ENCODE assay signal across 21 mouse cellular contexts in the genomic region with DNA sequence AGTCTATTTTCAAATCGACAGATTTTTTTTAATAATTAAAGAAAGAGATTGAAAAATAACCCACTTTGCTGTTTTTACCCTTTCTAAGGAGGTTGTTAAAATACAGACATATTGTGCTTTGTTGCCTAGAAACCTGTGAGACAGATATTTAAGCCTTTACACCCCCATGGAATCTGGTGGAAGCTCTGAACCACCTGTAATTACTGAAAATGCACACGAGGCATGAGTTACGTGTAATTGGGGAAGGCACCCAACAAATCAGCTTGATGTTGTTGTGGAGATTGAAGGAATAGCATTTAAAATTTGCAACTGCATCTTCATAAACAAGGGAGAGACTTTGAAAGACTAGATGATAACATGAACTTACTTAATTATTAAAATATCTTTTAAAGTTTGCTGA.
"Had no signal": no experiment of that assay in that cellular context is flagged by ENCODE, and none has a peak within 500 bp of the region (broad histone marks: within the 10 kb centered on the region; RNA-seq: fewer than 3 reads in every experiment).

No protein-coding gene starts in this region.

- H3K4me2 ChIP-seq: liver, embryonic 12.5 days; liver, embryonic 15.5 days; lung, embryonic 15.5 days; midbrain, embryonic 11.5 days; midbrain, embryonic 15.5 days; neural tube, embryonic 12.5 days; neural tube, embryonic 15.5 days had no signal

- ATAC-seq: liver, embryonic 12.5 days; midbrain, embryonic 15.5 days had no signal

- H3K27me3 ChIP-seq: liver, embryonic 12.5 days; liver, embryonic 15.5 days; lung, embryonic 15.5 days; midbrain, embryonic 15.5 days; neural tube, embryonic 12.5 days; neural tube, embryonic 15.5 days had no signal

- DNase-seq: kidney, adult 9 months; kidney, postnatal 14 days; kidney, postnatal 4 days; lung, adult 18-20 months; lung, postnatal 10 days; lung, postnatal 4 days; right cerebral cortex, adult 18-20 months; right cerebral cortex, postnatal 14 days; right cerebral cortex, postnatal 4 days; thymus, adult 2 months; thymus, postnatal 14 days; thymus, postnatal 4 days had no signal

- H3K9ac ChIP-seq: liver, embryonic 12.5 days; liver, embryonic 15.5 days; lung, embryonic 15.5 days; midbrain, embryonic 15.5 days; neural tube, embryonic 12.5 days; neural tube, embryonic 15.5 days had no signal

- H3K4me1 ChIP-seq: liver, embryonic 12.5 days; liver, embryonic 15.5 days; lung, embryonic 15.5 days; midbrain, embryonic 15.5 days; neural tube, embryonic 12.5 days; neural tube, embryonic 15.5 days had no signal

- H3K27ac ChIP-seq: liver, embryonic 12.5 days; liver, embryonic 15.5 days; lung, embryonic 15.5 days; midbrain, embryonic 15.5 days; neural tube, embryonic 12.5 days; neural tube, embryonic 15.5 days; stomach, postnatal 0 days had no signal

- H3K9me3 ChIP-seq: liver, embryonic 12.5 days; liver, embryonic 15.5 days; lung, embryonic 15.5 days; midbrain, embryonic 15.5 days; neural tube, embryonic 12.5 days; neural tube, embryonic 15.5 days had no signal

- H3K4me3 ChIP-seq: left cerebral cortex, adult 2 months; liver, embryonic 12.5 days; liver, embryonic 15.5 days; lung, embryonic 15.5 days; midbrain, embryonic 15.5 days; neural tube, embryonic 12.5 days; neural tube, embryonic 15.5 days had no signal

- H3K36me3 ChIP-seq: liver, embryonic 12.5 days; liver, embryonic 15.5 days; lung, embryonic 15.5 days; midbrain, embryonic 15.5 days; neural tube, embryonic 12.5 days; neural tube, embryonic 15.5 days had no signal
